Mouse (Mus musculus) left cerebral cortex, adult 2 months (tissue): ENCODE measurements around the gene Myl9. TPM values are rescaled to one million over a fixed set of nuclear protein-coding genes. Genes with fewer than 3 reads are reported as not detected.

ENCODE experiments used
- DNase-seq, 2 experiments: peaks; one replicate each; pipeline ENCODE4 v3.0.0; 2021 to 2022; ENCODE audit warnings: low spot score in 2 of 2, mixed read lengths in 1 of 2; ENCODE audit errors: extremely low spot score in 1 of 2
- H3K27ac ChIP-seq: fragments of 200-600 bp; 2 replicates; pipeline ENCODE4 v1.8.1; 2022
- H3K4me3 ChIP-seq: fragments of 200-600 bp; 2 replicates; pipeline ENCODE4 v1.8.1; 2022
- CTCF ChIP-seq: fragments of 200-600 bp; IDR thresholded peaks from 2 replicates; pipeline ENCODE4 v1.8.1; 2022; ENCODE audit warnings: antibody characterized with exemption, mild to moderate bottlenecking, moderate library complexity
- intact Hi-C: fragments of 180-260 bp; cut with DNase I; formaldehyde crosslinking; loops from one replicate; pipeline ENCODE4 v1.15.1; 2025
- total RNA-seq, 2 experiments: library from RNA; stranded (reverse); gene quantifications; 2 replicates each; pipeline ENCODE4 v1.2.3; 2021

Myl9 gene
- total RNA-seq, 2 experiments from 2014 or later = 16.1 to 17.3 TPM

DNA sequence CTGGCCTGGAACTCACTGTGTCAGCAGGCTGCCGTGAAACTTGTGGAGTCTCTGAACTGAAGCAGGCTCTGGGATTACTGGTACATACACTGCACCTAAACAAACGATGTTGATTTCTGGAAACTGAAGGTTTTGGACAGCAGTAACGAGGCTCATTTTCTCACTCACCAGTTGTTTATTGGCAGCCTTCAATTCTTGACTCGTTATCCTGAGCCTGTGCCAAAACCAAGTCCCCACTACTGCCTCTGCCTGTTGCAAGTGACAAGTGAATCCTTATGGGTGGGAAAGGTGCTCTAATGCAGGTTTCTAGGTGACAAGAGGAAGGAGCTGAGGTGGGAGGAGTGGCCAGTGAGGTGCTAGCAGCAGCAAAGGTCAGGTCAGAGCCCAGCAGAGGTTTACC, 33.2 kb upstream of the Myl9 start:
- DNase-seq = no peak
- Histone ChIP-seq H3K27ac (peak overlapping the region; percentile 2; the same call in 1 of the 2 replicates), H3K4me3 (no peak overlapping the region)
- intact Hi-C loops = no loop called here
- TF ChIP-seq CTCF = no peak

- H3K4me3 ChIP-seq = no peak overlapping the region
- intact Hi-C loops = no loop called here
- H3K27ac ChIP-seq = no peak overlapping the region
- DNase-seq = no peak
- TF ChIP-seq CTCF = no peak
Measured at GRCm38 (mm10) chr2:156743248-156743647, 32.0 kb upstream of the Myl9 start.

GRCm38 (mm10) chr2:156744414-156744813, 30.8 kb upstream of the Myl9 start:
- Histone ChIP-seq H3K27ac (no peak overlapping the region), H3K4me3 (no peak overlapping the region)
- no peak for DNase-seq
- TF ChIP-seq CTCF = no peak
- intact Hi-C loops = no loop called here

- TF ChIP-seq CTCF = no peak
- H3K27ac ChIP-seq = no peak overlapping the region
- H3K4me3 ChIP-seq = no peak overlapping the region
- intact Hi-C loops = no loop called here
- DNase-seq = no peak
Measured at GRCm38 (mm10) chr2:156747315-156747714, 27.9 kb upstream of the Myl9 start.

DNA sequence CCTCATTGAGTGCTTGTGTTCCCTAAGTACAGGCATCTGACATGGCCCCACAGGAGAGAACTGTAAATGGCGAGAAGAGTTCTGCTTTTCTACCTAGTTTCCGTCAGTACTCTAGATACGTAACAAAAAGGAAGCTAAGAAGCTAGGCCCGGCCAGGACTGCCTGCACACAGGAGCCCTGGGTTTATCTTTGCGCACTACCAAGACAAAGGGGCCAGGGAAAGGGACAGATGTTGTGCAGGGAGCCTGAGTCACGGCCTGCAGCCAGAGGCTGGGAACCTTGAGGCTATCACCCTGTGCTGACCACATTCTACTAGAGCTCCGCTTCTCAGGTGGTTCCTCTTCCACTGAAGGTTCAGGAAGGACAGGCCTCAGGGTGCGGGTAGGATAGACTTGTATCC, 25.5 kb upstream of the Myl9 start:
- no peak for TF ChIP-seq CTCF
- no peak overlapping the region for H3K27ac ChIP-seq
- DNase-seq = no peak
- intact Hi-C loops = no loop called here
- no peak overlapping the region for H3K4me3 ChIP-seq

- Histone ChIP-seq H3K4me3 (no peak overlapping the region), H3K27ac (peak overlapping the region; percentile 40; the same call in 1 of the 2 replicates)
- peak; percentile 48 to 63 for DNase-seq
- TF ChIP-seq CTCF = no peak
- intact Hi-C loops = no loop called here
Measured at GRCm38 (mm10) chr2:156756937-156757336, 18.3 kb upstream of the Myl9 start.

- TF ChIP-seq CTCF = peak; percentile 45
- intact Hi-C loops = loop anchor here (5.0 kb wide), 1 partner anchor 234 kb away; no protein-coding TSS in a partner anchor
Measured at GRCm38 (mm10) chr2:156760843-156761505, 14.2 kb upstream of the Myl9 start.

DNA sequence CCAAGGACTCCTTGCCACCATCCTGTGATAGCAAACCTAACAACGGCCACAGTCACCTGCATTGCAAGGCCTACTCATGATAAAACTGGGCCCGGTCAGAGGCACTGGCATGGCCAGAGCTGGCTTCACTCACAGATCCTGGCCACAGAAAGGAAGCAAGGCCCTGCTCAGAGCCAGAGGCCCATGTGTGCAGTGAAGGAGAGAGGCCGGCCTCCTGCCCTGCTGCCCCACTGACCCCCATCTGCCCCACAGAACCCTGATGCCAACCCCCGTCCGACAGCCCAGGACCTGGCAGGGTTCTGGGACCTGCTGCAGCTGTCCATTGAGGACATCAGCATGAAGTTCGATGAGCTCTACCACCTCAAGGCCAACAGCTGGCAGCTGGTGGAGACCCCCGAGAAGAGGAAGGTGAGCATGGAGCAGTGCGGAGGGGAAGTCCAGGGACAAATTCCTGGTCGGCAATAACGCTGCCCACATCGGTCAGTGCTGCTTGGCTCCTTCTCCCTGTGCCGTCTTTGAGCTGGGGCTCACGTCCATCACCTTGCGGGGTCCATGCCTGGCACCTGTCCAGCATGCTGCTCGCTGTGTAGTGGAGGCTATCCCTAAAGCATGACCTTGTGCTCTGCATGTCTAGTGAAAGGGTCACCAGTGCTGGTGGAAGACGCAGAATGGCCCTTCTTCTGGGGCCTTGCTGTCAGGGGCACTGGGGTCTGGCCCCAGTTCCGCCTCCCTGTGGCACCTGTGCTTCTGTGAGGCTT, 13.5 kb upstream of the Myl9 start:
- no peak for DNase-seq
- Histone ChIP-seq H3K27ac (peak overlapping the region; percentile 75), H3K4me3 (no peak overlapping the region)
- intact Hi-C loops = loop anchor here (5.0 kb wide), 1 partner anchor 234 kb away; no protein-coding TSS in a partner anchor
- TF ChIP-seq CTCF = no peak

More at GRCm38 (mm10) chr2:156760843-156761505, 14.2 kb upstream of the Myl9 start:
- DNase-seq = no peak
- no peak overlapping the region for H3K4me3 ChIP-seq
- H3K27ac ChIP-seq = no peak overlapping the region

GRCm38 (mm10) chr2:156762499-156762898, 12.7 kb upstream of the Myl9 start:
- H3K27ac ChIP-seq = peak overlapping the region; percentile 75
- intact Hi-C loops = loop anchor here (5.0 kb wide), 1 partner anchor 235 kb away; no protein-coding TSS in a partner anchor
- TF ChIP-seq CTCF = no peak
- no peak overlapping the region for H3K4me3 ChIP-seq
- DNase-seq = peak in 1 of 2 experiments; percentile 57

DNA sequence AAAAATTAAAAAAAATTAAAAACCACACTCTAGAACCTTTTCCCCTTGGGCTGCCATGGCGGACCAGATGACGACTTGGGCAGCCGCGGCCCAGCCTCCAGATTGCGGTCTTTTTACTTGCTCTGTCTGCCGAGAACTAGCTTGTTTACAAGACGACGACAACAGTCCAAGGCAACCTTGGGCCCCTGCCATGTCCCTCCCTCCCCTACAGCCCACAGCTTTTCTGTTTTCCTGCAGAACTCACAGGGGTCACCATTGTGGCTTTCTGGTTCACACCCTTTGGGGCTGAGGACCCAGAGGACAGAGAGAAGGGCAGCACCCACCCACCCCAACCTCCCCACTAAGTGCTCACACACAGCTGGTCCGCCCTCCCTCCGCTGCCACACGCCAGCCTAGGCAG, 12.1 kb upstream of the Myl9 start:
- no peak for TF ChIP-seq CTCF
- no peak overlapping the region for H3K4me3 ChIP-seq
- peak in 1 of 2 experiments; percentile 35 for DNase-seq
- H3K27ac ChIP-seq = peak overlapping the region; percentile 75; the same call in 1 of the 2 replicates
- intact Hi-C loops = loop anchor here (5.0 kb wide), 1 partner anchor 236 kb away; no protein-coding TSS in a partner anchor

- no peak for DNase-seq
- intact Hi-C loops = loop anchor here (5.0 kb wide), 1 partner anchor 237 kb away; no protein-coding TSS in a partner anchor
- Histone ChIP-seq H3K27ac (no peak overlapping the region; the same call in 1 of the 2 replicates), H3K4me3 (no peak overlapping the region)
- TF ChIP-seq CTCF = no peak
Measured at GRCm38 (mm10) chr2:156764022-156764421, 11.2 kb upstream of the Myl9 start.

DNA sequence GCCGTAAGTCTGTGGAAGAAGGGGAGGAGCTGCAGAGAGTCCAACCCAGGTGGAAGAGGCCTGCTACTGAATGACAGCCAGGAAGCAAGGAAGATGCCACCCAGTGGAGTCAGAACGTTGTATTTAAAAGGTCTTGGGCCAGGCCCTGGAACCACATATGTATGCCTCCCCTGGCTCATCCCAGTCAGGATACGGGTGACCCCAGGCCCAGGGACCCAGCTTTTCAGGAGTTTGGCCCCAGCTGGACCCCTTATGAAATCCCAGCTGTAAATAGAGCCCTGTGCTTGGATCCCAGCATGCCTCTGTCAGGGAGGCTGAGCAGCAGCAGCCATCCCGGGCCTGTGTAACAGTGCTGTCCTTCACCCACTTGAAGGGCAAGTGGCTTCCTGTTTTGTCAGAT, 10.5 kb upstream of the Myl9 start:
- Histone ChIP-seq H3K27ac (peak overlapping the region; percentile 17), H3K4me3 (no peak overlapping the region)
- no peak for DNase-seq
- intact Hi-C loops = loop anchor here (5.0 kb wide), 1 partner anchor 237 kb away; no protein-coding TSS in a partner anchor
- TF ChIP-seq CTCF = no peak
